Mouse (Mus musculus) kidney, adult 2 months (tissue): Measurements from ENCODE around the gene Ubxn6.

Experiments
- CTCF ChIP-seq: fragments of 200-500 bp; conservative IDR thresholded peaks from 2 replicates; pipeline ENCODE4 v1.5.1; 2011; ENCODE audit warnings: low read depth, mild to moderate bottlenecking, control low read depth, low read length, moderate library complexity, mixed read lengths; ENCODE audit not compliant: insufficient read depth, insufficient read length
- POLR2A ChIP-seq: fragments of 200-500 bp; IDR thresholded peaks from one replicate; pipeline ENCODE4 v1.6.1; 2011; ENCODE audit warnings: low read depth, low read length, control low read depth

DNA sequence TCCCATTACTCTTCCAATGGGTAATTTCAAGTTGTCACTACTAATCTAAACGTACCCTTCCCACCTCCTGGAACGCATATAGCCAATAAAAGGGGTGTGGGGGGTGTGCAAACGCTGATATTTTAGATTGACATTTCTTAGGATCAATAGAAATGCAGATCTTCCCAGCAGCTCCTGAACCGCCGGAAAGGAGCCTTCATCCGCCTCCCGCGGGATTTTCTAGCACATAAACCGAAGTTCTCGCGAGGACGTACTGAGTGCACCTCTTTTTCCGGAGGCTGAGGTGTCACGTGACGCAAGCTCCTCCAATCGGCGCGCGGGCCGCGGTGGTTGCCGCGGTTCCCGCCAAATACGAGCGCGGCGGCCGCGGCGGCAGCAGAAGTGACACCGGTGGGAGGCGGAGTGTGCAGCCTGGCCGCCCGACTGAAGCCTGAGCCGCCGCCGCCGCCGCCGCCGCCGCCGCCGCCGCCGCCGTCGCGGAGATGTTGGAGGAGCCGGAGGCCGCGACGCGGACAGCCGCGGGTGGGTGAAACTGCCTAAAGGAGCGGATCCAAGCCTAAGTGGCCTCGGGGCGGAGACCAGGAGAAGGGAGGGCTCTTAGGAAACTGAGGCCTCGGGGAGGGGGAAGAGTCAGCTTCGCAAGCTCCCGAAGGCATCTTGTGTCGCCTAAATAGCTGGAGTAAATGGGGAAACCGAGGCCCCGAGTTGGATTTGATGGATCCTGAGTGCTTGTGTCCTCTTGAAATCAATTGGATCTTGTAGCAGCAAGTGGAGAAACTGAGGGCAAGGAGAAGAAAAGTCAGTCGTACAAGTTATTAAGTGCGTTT lies 34.6 kb downstream of the Ubxn6 start, which contains the start of gene Chaf1a:
- no peak for TF ChIP-seq CTCF
- no peak for TF ChIP-seq POLR2A
